Mouse (Mus musculus): Measurements from ENCODE around the gene Hdgfl2. TPM values are rescaled to one million over a fixed set of nuclear protein-coding genes. Genes with fewer than 3 reads are reported as not detected.
A peak's percentile ranks its signal among the peaks of the same experiment; 100 is the strongest.

Hdgfl2 gene
- polyA plus RNA-seq, 1 experiment from 2014 or later, result 103 TPM

DNA sequence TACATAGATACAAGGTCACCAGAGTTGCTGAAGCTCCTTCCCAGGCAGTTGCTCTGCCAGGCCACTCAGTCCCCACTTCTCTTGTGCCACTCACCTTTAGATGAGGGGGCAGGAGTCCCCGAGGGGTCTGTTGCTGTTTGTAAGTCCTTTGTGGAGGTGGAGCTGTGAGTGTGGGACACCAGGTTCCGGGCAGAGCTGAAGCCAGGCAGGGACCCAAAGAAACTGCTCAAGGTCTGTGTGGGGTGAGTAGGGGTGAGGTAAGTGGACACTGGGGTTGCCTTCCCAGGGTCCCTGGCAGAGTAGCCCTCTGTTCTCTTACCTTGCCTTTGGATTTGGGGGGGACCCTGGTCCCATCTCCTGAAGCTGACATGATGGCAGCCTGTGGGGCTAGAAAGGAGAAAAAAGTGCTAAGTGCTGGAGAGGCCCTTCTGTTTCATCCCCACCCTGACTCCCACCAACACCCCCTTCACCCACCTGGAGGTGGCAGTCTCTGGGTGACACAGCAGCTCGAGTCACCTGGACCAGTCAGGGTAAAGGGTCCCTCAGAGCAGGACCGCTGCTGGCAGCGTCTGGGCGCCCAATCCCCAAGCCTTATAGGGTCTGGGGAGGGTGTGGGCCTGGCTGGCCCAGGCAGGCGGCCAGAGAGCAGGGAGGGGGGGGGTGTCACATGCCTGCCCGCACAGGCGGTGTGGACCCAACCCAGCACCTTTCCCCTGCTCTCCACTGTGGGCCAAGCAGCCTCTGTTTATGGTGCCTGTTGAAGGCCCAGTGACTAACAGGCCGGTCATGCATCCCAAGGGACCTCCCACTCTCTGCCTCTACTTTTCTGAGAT is 30.0 kb downstream of the Hdgfl2 start, which contains the start of gene Plin4:
Gene Plin4, minus strand, starts transcription at position 585 of the 833 bp plus-strand sequence.
- Histone ChIP-seq H3K4me1 (no peaks in the 10 kb centered on the region), H3K36me3 (0 out of 2 replicates have a peak, but pooled peaks cover 4% of the 10 kb centered on the region), H3K27ac (no peak within 1 kb of the TSS), H3K4me2 (no peak within 1 kb of the TSS), H3K9me3 (no peaks in the 10 kb centered on the region), H3K27me3 (no peaks in the 10 kb centered on the region), H3K4me3 (no peak within 1 kb of the TSS), H3K9ac (no peak within 1 kb of the TSS)
- ATAC-seq (ENCODE audit: insufficient number of reproducible peaks, low FRiP score, low TSS enrichment, low read depth), result no peak; the same call in 1 of the 2 replicates
- 55% methylated on average over 10 of the region's 10 CpGs for WGBS

DNA sequence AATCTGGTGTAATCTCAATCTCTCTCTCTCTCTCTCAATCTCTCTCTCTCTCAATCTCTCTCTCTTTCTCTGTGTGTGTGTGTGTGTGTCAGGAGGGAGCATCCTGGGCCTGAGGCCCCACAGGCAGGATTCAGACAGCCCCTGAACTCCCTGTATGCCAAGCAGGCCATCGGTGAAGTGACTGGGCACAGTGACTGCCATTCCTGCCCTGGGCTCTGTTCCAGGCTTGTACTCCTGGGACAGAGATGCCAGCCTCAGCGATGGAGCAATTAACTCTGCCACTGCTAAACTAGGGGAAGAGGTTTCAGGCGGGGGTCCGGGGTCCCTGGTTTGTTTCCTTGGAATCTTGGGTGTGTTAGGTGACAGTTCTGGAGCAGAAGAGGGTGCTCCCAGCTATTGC is 31.1 kb downstream of the Hdgfl2 start:
- H3K4me1 ChIP-seq, result no peaks in the 10 kb centered on the region
- ATAC-seq (ENCODE audit: insufficient number of reproducible peaks, low FRiP score, low TSS enrichment, low read depth), result no peak
- no peak overlapping the region for H3K9ac ChIP-seq
- no peak overlapping the region for H3K4me2 ChIP-seq
- no peak overlapping the region for H3K4me3 ChIP-seq
- WGBS, result 73% methylated on average over 4 of the region's 4 CpGs
- H3K27ac ChIP-seq, result no peak overlapping the region
- H3K27me3 ChIP-seq, result 0 out of 2 replicates have a peak, but pooled peaks cover 6% of the 10 kb centered on the region
- 0 out of 2 replicates have a peak, but pooled peaks cover 4% of the 10 kb centered on the region for H3K36me3 ChIP-seq
- no peaks in the 10 kb centered on the region for H3K9me3 ChIP-seq

DNA sequence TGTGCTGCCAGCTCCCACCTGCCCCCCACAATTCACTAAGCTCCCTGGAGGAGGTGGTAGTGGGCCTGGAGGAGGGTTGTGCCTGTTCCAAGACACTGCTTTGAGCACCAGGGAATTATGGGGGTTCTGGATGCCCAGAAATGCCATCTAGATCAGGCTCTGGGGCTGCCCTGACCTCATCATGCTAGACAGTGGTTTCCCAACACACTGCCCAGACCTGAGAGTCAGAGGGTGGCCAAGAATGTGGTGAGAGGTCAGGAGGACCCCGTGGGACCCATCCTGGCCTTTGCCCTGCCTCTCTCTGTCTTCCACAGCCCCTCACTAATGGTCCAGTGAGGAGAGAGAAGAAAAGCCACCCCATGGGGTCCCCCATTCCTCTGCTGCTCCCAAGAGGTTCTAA is 31.6 kb downstream of the Hdgfl2 start:
- no peak for ATAC-seq (ENCODE audit: insufficient number of reproducible peaks, low FRiP score, low TSS enrichment, low read depth)
- no peak overlapping the region for H3K4me3 ChIP-seq
- no peak overlapping the region for H3K27ac ChIP-seq
- no peaks in the 10 kb centered on the region for H3K4me1 ChIP-seq
- H3K27me3 ChIP-seq, result 0 out of 2 replicates have a peak, but pooled peaks cover 10% of the 10 kb centered on the region
- 0 out of 2 replicates have a peak, but pooled peaks cover 4% of the 10 kb centered on the region for H3K36me3 ChIP-seq
- H3K9me3 ChIP-seq, result no peaks in the 10 kb centered on the region
- WGBS, result 75% methylated on average over 1 of the region's 1 CpGs
- no peak overlapping the region for H3K9ac ChIP-seq
- H3K4me2 ChIP-seq, result no peak overlapping the region

DNA sequence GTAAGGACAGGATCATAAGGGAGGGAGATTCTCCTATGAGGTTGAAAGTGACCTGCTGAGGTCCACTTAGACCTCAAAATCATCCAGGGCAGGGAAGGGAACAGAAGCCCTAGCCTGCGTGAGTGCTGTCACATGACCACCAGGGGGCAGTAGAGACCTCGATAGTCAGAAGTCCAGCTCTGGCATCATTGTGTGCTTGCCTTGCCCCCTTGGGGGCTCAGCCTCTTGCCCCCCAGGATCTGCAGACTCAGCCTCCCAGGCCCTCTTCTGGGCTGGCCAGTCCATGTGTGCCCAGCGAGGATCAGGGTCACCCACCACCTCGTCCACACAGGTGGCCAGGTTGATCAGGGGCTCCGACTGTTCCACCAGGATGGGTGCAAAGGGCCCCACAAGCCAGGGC is 32.4 kb downstream of the Hdgfl2 start:
- 38% methylated on average over 5 of the region's 5 CpGs for WGBS
- ATAC-seq (ENCODE audit: insufficient number of reproducible peaks, low FRiP score, low TSS enrichment, low read depth), result no peak
- Histone ChIP-seq H3K9ac (no peak overlapping the region), H3K27me3 (peaks cover 18% of the 10 kb centered on the region), H3K4me1 (no peaks in the 10 kb centered on the region), H3K4me2 (no peak overlapping the region), H3K36me3 (0 out of 2 replicates have a peak, but pooled peaks cover 4% of the 10 kb centered on the region), H3K27ac (no peak overlapping the region), H3K4me3 (no peak overlapping the region), H3K9me3 (no peaks in the 10 kb centered on the region)

DNA sequence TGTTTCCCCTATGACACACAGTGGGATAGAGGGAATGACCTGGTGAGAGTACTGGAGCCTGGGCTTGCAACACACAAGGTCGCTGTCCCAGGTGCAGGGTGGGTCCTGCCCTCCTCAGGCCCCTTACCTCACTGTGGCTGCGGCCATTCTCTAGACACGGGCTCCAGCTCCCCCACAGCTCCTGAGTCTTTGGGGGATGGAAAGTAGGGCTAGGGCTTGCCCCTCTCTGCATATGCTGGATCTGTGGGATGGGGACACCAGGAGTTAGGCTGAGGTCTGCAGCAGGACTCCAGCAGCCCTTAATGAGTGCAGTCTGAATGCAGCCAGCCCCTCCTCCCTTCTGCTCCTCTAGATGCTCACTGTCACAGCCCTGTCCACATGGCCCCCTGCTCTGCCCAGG is 33.3 kb downstream of the Hdgfl2 start:
- no peaks in the 10 kb centered on the region for H3K9me3 ChIP-seq
- ATAC-seq (ENCODE audit: insufficient number of reproducible peaks, low FRiP score, low TSS enrichment, low read depth), result no peak
- H3K27ac ChIP-seq, result no peak overlapping the region
- 71% methylated on average over 3 of the region's 3 CpGs for WGBS
- H3K4me3 ChIP-seq, result no peak overlapping the region
- H3K4me2 ChIP-seq, result no peak overlapping the region
- H3K27me3 ChIP-seq, result peaks cover 27% of the 10 kb centered on the region
- H3K36me3 ChIP-seq, result 0 out of 2 replicates have a peak, but pooled peaks cover 4% of the 10 kb centered on the region
- peaks cover 7% of the 10 kb centered on the region for H3K4me1 ChIP-seq
- no peak overlapping the region for H3K9ac ChIP-seq

DNA sequence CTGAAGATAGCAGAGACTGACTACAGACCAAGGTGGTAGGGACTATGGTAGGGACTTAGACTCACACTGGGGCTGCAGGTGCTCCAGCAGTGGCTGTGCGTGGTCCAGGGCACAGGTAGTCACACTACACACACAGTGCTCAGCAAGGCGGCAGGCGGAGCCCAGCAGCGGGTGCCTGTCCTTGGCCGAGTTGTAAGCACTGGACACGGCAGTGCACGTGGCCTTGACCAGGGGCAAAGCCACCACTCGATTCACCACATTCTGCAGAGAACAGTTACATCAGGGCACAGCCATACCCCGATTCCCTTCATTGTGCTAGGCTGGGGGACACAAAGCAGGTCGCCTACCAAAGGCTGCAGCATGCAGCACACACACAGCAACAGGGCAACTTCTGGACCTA is 36.8 kb downstream of the Hdgfl2 start:
- Histone ChIP-seq H3K27ac (no peak overlapping the region), H3K4me1 (peaks cover 17% of the 10 kb centered on the region), H3K36me3 (no peaks in the 10 kb centered on the region), H3K4me3 (no peak overlapping the region), H3K9me3 (no peaks in the 10 kb centered on the region), H3K27me3 (peaks cover 59% of the 10 kb centered on the region), H3K4me2 (no peak overlapping the region), H3K9ac (no peak overlapping the region)
- WGBS, result 78% methylated on average over 10 of the region's 10 CpGs
- ATAC-seq (ENCODE audit: insufficient number of reproducible peaks, low FRiP score, low TSS enrichment, low read depth), result no peak

DNA sequence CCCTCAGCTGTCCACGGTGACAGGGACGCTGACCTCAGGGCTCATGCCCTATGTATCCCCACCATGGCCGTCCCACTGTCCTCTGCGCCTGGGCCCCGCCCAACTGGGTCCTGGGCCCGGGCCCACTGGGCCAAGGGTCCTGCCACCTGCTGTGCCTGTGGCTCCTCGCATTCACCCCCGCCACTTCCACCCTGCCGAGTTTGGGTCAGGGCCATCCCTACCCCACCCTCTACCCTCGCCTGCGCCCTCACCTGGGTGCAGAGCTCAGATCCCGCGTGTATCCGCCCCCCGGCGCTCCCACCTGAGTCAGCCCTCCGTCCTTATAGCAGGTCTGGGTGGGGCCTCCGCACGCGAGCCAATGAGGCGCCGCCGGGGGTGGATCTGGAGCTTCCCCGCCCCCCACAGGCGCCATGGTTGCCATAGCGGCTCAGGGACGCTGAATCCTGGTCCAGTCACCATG is 37.8 kb downstream of the Hdgfl2 start, which contains the start of gene Plin5:
Gene Plin5, minus strand, starts transcription at position 346 of the 460 bp plus-strand sequence.
- H3K4me2 ChIP-seq, result peak within 1 kb of the TSS; percentile 52
- H3K36me3 ChIP-seq, result no peaks in the 10 kb centered on the region
- H3K9ac ChIP-seq, result no peak within 1 kb of the TSS
- 2% methylated on average over 27 of the region's 27 CpGs for WGBS
- H3K9me3 ChIP-seq, result peaks cover 3% of the 10 kb centered on the region; the same call in 1 of the 2 replicates
- no peak for ATAC-seq (ENCODE audit: insufficient number of reproducible peaks, low FRiP score, low TSS enrichment, low read depth)
- peaks cover 70% of the 10 kb centered on the region for H3K27me3 ChIP-seq
- H3K4me1 ChIP-seq, result peaks cover 17% of the 10 kb centered on the region
- H3K4me3 ChIP-seq, result peak within 1 kb of the TSS; percentile 26
- H3K27ac ChIP-seq, result no peak within 1 kb of the TSS

DNA sequence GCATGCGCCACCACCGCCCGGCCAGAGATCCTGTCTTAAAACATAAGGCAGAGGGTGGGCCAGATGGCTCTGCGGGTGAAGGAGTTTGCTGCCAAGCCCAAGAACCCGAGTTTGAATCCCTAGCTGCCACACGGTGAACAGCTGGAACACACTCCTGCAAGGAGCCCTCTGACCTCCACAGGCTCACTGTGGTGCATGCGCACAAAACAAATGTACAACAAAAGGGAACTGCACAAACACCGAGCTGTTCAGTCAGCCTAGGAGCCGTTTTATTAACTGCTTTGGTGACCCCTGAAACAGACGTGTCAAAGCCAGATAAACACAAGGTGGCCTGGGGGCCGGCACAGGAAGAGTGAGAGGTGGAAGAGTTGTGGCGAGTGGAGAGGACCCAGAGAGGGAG is 40.0 kb downstream of the Hdgfl2 start:
- peaks cover 91% of the 10 kb centered on the region for H3K27me3 ChIP-seq
- peaks cover 12% of the 10 kb centered on the region; the same call in 1 of the 2 replicates for H3K9me3 ChIP-seq
- no peak overlapping the region for H3K4me2 ChIP-seq
- H3K27ac ChIP-seq, result no peak overlapping the region
- 39% methylated on average over 12 of the region's 12 CpGs for WGBS
- H3K9ac ChIP-seq, result no peak overlapping the region
- H3K36me3 ChIP-seq, result no peaks in the 10 kb centered on the region
- ATAC-seq (ENCODE audit: insufficient number of reproducible peaks, low FRiP score, low TSS enrichment, low read depth), result no peak
- no peak overlapping the region for H3K4me3 ChIP-seq
- H3K4me1 ChIP-seq, result peaks cover 25% of the 10 kb centered on the region

DNA sequence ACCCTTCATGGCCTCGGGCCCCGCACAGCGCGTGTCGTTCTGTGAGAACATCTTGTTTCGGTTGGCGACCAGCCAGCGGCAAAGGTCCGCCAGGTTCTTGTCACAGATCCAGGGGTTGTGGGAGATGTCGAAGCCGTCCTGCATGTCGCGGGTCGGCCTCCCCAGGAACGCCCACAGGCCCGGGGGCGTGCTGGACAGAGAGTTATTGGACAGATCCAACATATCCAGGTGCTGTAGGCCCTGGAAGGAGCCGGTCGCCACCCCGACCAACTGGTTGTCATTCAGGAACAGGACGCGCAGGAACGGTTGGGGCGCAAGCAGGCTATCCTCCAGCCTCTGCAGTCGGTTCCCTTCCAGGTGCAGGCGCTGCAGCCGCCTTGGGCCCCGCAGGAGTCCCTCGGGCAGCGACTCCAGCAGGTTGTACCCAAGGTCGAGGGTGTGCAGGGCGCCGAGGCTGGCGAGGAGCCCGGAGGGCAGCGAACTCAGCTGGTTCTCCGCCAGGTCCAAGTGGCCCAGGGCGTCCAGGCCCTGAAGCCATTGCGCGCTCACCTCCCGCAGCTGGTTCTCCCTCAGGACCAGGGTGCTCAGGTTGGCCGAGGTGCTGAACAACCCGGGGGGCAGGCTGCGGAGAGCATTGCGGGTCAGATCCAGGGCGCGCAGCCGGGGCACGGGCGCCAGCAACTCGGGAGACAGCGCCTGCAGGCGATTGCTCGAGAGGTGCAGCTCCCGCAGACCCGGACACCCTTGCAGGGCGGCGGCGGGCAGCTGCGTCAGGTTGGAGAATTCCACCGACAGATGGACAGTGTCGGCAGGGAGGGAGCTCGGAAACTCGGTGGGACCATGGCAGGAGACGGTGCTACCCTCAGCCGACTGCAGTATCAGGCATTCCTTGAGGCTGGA is 40.8 kb downstream of the Hdgfl2 start:
- peaks cover 12% of the 10 kb centered on the region; the same call in 1 of the 2 replicates for H3K9me3 ChIP-seq
- WGBS, result 5% methylated on average over 66 of the region's 66 CpGs
- no peak overlapping the region for H3K9ac ChIP-seq
- H3K27me3 ChIP-seq, result peaks cover 95% of the 10 kb centered on the region
- H3K4me3 ChIP-seq, result peak overlapping the region; percentile 17
- no peak overlapping the region for H3K27ac ChIP-seq
- no peak for ATAC-seq (ENCODE audit: insufficient number of reproducible peaks, low FRiP score, low TSS enrichment, low read depth)
- peak overlapping the region; percentile 29 for H3K4me2 ChIP-seq
- H3K36me3 ChIP-seq, result no peaks in the 10 kb centered on the region
- H3K4me1 ChIP-seq, result peaks cover 28% of the 10 kb centered on the region

DNA sequence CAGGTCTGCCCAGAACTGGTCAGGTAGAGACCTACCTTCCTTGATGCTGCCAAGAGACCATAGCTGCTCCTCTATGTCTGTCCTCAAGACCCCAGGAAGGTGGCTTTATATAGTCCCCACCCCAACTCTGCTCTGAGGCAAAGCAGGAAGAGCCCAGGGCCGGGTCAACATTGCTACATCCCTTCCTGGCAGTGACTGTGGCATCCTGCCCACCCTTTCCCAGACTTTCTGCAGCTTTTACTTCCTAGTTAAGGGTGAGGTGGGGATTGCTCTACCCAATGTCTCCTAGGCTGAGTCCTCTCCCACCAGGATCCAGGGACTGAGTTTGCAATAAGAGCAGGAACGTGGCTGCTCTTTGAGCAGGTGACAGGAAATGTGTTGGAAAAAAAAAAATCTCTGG is 42.4 kb downstream of the Hdgfl2 start, which contains the start of gene Lrg1:
Gene Lrg1, minus strand, starts transcription at position 176 of the 400 bp plus-strand sequence.
- no peak within 1 kb of the TSS for H3K27ac ChIP-seq
- H3K27me3 ChIP-seq, result peaks cover 91% of the 10 kb centered on the region
- H3K36me3 ChIP-seq, result no peaks in the 10 kb centered on the region
- H3K9ac ChIP-seq, result no peak within 1 kb of the TSS
- no peak for ATAC-seq (ENCODE audit: insufficient number of reproducible peaks, low FRiP score, low TSS enrichment, low read depth)
- H3K4me2 ChIP-seq, result no peak within 1 kb of the TSS
- peaks cover 12% of the 10 kb centered on the region; the same call in 1 of the 2 replicates for H3K9me3 ChIP-seq
- H3K4me1 ChIP-seq, result peaks cover 28% of the 10 kb centered on the region
- H3K4me3 ChIP-seq, result no peak within 1 kb of the TSS
- WGBS, result 54% methylated on average over 2 of the region's 2 CpGs

DNA sequence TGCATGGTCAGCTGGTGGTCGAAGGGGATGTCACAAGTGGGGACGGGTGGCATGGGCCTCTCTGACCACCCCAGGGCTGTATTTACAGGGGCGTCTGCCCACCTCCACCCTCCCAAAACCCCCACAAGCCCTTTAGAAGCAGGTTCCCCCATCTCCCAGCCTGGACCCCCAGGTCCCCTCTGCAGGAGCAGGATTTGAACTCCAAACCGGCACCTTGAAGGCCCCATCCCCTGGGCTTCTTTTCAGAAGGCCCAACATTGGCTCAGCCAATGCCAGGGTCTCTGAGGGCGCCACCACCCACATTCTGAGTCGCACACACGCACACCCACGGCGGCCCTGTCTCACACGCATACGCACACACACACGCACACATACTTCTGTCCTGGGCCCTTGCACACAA is 43.7 kb downstream of the Hdgfl2 start:
- H3K27ac ChIP-seq, result no peak overlapping the region
- H3K4me3 ChIP-seq, result no peak overlapping the region
- H3K4me2 ChIP-seq, result no peak overlapping the region
- H3K36me3 ChIP-seq, result no peaks in the 10 kb centered on the region
- no peak for ATAC-seq (ENCODE audit: insufficient number of reproducible peaks, low FRiP score, low TSS enrichment, low read depth)
- no peak overlapping the region for H3K9ac ChIP-seq
- WGBS, result 90% methylated on average over 12 of the region's 12 CpGs
- H3K4me1 ChIP-seq, result peaks cover 22% of the 10 kb centered on the region
- H3K27me3 ChIP-seq, result peaks cover 80% of the 10 kb centered on the region
- H3K9me3 ChIP-seq, result peaks cover 12% of the 10 kb centered on the region; the same call in 1 of the 2 replicates

All from limb, embryonic 15.5 days (tissue).